Mouse (Mus musculus) right cerebral cortex, adult 18-20 months (tissue): ENCODE measurements around the gene Glrb.

Experiments
- DNase-seq: peaks from one replicate; pipeline ENCODE4 v3.0.0; 2022; ENCODE audit warnings: mixed read lengths

Gene Glrb

DNA sequence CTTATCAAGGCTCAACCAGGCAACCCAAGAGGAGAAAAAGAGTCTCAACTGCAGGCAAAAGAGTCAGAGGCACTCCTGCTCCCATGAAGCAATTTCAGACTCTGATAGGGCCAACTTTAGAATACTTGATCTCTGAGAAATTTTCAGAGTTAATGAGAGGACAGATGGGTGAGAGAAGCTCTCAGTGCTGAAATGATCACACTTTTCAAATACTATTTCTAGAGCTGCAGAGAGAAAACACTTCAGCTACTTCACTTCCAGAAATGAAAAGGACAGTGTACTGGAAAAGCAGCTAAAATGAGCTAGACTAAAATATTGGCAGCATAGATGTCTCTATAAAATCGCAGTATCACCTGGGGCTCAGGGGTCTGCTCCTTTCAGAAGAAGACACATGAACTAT is 94.8 kb downstream of the Glrb start:
- no peak for DNase-seq

DNA sequence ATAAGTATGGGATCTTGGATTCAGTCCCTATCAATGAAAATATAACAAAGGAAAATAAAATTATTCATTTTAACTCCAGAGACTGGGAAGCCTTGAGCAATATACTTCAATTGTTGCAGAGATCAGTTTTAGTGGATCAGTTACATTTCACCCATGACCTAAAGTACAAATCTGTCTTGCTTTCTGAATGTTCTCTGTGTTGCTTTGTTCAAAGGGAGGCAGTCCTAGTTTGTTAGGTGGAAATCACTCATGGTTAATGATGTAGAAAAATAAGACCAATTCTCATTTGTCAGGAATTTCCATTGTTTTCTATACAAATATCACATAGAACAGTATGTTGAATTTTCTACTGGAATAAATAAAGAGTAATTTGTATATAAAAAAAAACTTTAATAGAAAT is 99.7 kb downstream of the Glrb start:
- no peak for DNase-seq

DNA sequence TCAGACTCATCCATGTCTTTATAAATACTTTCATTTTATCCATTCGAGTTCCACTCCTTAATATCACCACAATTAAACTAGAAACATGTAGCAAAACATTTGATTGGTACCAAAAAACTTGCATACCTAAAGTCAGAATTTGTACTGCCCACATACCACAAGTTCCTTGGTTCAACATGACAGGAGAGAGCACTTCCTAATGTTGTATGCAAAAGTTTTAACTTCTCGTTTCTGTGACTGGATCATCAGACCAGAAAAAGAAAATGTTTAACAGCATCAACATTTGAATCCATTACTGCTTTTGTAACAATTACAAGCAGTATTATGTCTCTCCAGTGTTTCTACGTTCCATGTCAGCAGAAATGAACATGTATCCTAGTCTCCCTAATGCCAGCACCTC is 101.2 kb downstream of the Glrb start:
- no peak for DNase-seq

DNA sequence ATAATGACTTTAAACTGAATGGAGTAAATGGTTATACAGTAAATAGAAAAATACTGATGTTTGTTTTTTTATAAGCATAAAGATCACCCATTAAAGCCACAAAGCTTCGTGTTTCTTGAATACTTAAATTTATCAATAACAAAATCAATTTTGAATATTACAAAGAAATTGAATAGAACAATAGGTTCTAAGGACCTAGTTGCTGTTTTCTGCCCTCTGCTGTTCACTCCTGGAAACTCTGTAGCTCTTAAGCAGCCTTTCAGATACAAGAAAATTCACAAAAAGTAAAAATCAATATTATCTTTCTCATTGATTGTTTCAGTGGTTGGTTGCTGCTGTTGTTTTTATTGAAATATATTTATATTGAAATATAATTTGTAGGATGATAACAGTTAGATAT is 108.1 kb downstream of the Glrb start:
- no peak for DNase-seq

DNA sequence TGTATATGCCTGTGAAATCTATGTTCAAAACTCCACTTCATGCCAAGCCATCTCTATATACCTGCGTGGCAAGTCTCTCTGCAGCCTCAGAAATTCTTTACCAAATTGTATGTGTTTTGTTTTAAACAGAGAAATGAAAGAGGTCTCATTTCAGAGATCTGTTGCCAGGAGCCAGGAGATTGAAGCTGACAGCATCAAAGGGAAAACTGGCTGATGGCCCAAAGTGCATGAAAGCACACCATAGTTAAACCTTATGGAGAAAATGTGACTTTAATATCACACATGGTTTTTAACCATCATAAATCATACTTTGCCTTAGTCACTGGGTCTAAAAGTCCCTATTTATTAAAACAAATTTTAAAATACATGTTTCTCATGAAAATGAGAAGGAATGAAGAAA is 109.6 kb downstream of the Glrb start:
- DNase-seq, result no peak

DNA sequence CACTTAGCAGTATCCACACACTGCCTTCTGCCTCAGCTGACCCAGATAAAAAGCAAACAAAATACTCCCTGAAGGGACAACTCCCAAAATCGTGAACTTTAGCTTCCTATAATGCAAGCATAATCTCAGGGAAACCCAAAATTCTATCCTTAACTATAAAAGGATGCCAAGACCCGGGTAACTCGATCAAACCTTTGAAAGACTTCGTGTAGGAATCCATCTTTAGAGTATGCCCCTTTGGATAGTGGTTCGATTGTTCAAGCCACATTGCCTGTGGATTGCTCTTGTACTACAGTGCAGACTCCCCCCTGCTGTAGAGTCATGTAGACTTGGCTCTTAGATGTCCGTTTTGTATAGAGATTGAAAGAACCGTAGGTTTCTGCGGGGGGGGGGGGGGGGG is 110.2 kb downstream of the Glrb start:
- no peak for DNase-seq

DNA sequence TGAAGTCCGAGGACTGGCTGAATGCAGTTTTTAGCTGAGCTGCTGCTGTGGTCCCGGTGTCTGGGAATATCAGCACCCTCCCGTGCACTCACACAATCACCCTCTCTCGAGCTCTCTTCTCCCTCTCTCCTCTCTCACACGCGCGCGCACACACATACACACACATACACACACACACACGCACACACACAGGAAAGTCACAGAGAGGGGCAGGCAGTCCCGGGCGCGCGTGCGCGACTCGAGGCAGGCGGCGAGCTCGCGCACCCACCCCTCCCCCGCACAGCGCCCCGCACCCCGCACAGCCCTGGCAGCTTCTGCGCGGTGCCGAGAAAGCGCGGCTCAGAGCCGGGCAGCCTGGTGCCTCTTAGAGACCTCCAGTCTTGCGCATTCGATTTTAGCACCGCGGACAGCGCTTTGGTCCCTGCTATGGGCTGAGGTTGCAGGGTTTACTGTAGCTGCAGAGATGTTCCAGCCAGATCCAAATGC is 110.8 kb downstream of the Glrb start, which contains the start of gene Gria2:
Gria2 (minus strand) TSS at position 240 of the 486 bp plus-strand sequence.
- DNase-seq, result peak; percentile 92

DNA sequence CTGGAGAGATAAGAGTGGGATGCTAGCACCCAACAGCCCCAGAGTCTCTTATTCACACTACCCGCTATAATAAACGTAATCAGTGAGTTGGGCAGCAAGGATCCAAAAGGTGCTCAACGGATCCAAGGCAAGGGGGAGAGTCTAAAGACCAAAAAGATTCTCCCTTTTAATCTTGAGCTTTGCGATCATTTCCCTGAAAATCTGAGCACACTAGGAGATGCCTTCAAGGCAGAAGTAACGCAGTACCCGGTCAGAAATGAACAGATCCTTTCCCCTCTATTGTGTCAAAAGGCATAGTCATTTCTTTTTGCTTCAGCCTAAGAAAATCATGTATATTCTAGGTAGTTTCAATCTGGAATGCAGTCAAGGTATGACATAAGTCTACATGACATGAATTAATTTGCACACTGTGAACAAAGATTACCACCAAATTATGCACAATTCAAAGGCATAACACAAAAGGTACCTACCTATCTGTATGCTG is 111.6 kb downstream of the Glrb start:
- no peak for DNase-seq

DNA sequence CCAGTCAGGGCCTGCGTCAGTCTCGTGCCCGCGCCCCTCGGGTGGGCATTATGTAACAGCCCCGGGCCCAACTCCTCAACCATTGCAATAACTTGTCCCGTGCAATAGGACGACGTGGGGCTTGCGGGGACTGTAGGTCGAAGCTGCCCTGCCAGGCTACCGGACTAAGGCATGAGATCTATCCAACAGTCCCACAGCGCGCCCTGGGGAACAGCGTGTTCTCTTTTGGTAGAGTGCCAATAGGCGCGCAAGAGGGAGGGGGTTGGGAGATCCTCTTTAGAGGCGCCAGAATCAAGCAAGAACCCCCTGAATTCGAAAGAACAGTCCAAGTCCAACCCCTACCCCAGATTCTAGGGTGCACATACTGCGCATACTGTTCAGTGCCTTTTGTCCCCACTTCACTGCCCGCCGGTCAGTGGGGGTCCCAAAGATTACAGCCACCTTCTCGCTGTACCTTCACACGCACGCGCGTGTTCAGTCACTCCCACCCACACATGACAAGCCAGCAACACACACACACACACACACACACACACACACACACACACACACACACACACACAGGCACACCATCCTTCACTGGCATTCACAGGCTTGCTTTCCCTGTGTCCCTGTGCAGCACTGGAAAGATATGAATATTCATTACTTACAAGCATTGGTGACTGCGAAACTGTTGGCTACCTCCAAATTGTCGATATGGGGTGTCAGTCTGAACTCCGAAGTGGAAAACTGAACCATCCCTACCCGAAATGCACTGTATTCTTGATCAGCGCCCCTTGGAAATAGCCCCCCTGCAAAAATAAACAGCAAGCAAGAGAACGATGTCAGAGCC is 112.2 kb downstream of the Glrb start:
- peak; percentile 71 for DNase-seq

DNA sequence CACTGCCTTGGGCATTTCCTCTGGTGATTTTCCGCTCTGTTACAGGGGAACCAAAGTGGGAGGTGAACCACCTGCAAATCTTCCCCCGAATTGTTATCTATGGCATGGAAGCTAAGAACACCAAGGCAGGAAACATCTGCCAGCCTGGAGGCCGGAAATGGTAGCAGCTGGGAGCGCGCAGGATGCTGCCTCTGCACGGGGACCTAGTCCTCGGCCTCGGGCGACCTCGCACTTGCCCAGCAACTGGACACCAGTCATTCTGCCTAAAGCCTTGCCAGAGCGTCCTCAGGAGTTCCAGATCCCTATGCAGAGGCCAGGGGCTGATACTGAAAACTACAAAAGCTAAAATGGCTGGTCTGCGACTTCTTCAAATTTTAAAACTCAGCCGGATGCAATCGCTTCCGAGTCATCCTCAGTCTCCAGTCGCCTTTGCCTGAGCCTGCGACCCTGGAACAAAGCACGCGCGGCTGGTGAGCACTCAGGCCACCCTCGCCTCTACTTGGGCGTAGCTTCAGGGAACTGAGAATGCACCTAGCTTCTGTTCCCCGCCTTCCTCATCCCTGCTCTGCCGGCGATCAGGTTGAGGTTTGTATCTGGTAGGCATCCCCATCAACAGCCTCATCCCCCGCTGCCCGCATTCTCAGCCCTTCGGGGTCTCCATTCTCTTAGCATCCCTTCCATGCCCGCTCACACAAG is 113.0 kb downstream of the Glrb start:
- peak; percentile 70 for DNase-seq

DNA sequence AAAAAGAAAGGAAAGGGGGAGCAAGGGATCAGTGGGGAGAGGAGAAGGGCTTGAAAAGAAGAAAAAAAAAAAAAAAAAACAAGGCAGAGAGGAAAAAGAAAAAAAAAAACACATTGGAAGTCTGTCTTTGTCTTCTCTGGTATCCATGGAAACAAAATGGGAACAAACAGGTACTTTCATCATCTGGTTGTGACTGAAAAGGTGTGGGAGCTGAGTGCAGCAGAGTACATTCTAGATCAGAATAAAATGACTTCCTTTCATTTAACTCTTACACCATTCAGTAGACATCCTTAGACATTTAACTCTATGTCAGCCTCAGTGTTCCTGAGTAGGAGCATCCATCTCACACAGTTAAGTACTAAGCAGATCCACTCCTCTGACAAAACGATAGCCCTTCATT is 115.5 kb downstream of the Glrb start:
- no peak for DNase-seq

DNA sequence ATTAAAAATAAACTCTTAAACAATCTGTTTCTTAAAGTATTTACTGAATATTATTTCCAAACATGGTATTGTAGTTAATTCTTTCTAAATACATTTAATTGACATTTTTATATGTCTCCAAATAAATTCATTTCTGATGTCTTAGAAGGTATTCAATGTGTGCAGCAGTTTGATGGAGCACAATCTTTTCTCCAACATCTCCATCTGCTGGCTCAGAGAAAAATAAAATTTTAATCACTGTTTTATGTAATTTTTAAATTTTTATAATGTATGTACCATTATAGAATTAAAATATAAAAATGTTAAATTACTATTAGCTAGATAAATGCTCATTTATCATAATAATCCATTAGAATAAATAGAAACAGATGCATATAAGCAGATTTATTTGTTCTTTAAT is 116.7 kb downstream of the Glrb start:
- no peak for DNase-seq

DNA sequence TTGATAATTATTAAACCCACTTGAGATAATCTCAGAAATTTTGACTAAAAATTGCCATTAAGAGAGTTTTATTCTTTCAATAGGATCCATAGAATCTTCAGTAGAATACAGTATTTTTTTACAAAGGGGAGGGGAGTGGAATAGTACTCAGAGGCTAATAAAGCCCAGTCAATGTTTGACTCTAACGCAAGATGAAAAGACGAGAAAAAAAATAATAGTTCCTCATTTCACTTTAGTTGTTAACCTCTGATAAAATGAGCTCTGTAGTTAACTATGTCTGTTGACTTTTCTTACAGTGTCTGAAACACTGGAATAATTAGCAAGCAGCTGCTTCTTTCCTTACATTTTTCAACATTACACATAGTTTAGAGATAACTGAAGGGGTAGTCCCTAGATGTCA is 118.2 kb downstream of the Glrb start:
- no peak for DNase-seq
